26 mouse cellular contexts compared by ENCODE assay signal in genomic region chr10:114671791-114672415, GRCm38 (mm10).
DNase-seq lines count a peak whose midpoint lies in the region; ATAC-seq and TF ChIP-seq lines count a peak whose summit lies in the region.
"Had no signal": no experiment of that assay in that cellular context is flagged by ENCODE, and none has a peak within 500 bp of the region (broad histone marks: within the 10 kb centered on the region; RNA-seq: fewer than 3 reads in every experiment).

No protein-coding gene starts in this region.

- no peaks in the 10 kb centered on the region for H3K4me1 ChIP-seq in forebrain, embryonic 15.5 days
- H3K4me1 ChIP-seq in forebrain, embryonic 10.5 days = peaks cover 20% of the 10 kb centered on the region
- 0 out of 2 replicates have a peak, but pooled peaks cover 8% of the 10 kb centered on the region for H3K4me1 ChIP-seq in limb, embryonic 12.5 days (replicated peaks)
- H3K4me1 ChIP-seq in limb, embryonic 10.5 days = no peaks in the 10 kb centered on the region
- no peaks in the 10 kb centered on the region for H3K4me1 ChIP-seq in olfactory bulb, adult 2 months (ENCODE audit: control insufficient read depth, insufficient read depth, low read length)
- H3K4me1 ChIP-seq: hindbrain, embryonic 15.5 days; liver, embryonic 15.5 days; lung, embryonic 15.5 days; megakaryocyte, embryonic 14.5 days; neural tube, embryonic 12.5 days had no signal

- no peak for DNase-seq in forebrain, embryonic 10.5 days (ENCODE audit: extremely low spot score, low spot score)
- no peak for DNase-seq in limb, embryonic 10.5 days (ENCODE audit: low spot score)
- DNase-seq in brain, embryonic 14.5 days (ENCODE audit: low read depth) = peak; percentile 64
- DNase-seq in right cerebral cortex, postnatal 14 days = no peak
- DNase-seq: adrenal gland, adult 2 months; B cell, adult 2 months; cerebellum, adult 2 months; cerebellum, postnatal 25 days; kidney, adult 9 months; kidney, postnatal 25 days; liver; lung, postnatal 36 days; retina, postnatal 1 day had no signal

- no peak overlapping the region for H3K9ac ChIP-seq in forebrain, embryonic 15.5 days (replicated peaks)
- H3K9ac ChIP-seq in limb, embryonic 12.5 days (replicated peaks) = no peak overlapping the region
- H3K9ac ChIP-seq: hindbrain, embryonic 15.5 days; liver, embryonic 15.5 days; lung, embryonic 15.5 days; neural tube, embryonic 12.5 days had no signal

- H3K27ac ChIP-seq in forebrain, embryonic 15.5 days (replicated peaks) = no peak overlapping the region
- H3K27ac ChIP-seq in forebrain, embryonic 10.5 days = no peak overlapping the region
- H3K27ac ChIP-seq in limb, embryonic 12.5 days = 0 out of 2 replicates have a peak overlapping the region, but pooled peaks have one; percentile 12
- no peak overlapping the region for H3K27ac ChIP-seq in limb, embryonic 10.5 days
- H3K27ac ChIP-seq in olfactory bulb, adult 2 months (ENCODE audit: insufficient read depth, low read depth, low read length) = peak overlapping the region; percentile 46
- H3K27ac ChIP-seq: hindbrain, embryonic 15.5 days; layer of hippocampus, adult 2 months; liver, embryonic 15.5 days; lung, embryonic 15.5 days; neural tube, embryonic 12.5 days had no signal

- H3K27me3 ChIP-seq in forebrain, embryonic 15.5 days = no peaks in the 10 kb centered on the region
- H3K27me3 ChIP-seq in forebrain, embryonic 10.5 days (ENCODE audit: poor library complexity, severe bottlenecking) = peaks cover 14% of the 10 kb centered on the region; the same call in 1 of the 2 replicates
- no peaks in the 10 kb centered on the region for H3K27me3 ChIP-seq in limb, embryonic 12.5 days
- no peaks in the 10 kb centered on the region for H3K27me3 ChIP-seq in limb, embryonic 10.5 days (ENCODE audit: low read depth, poor library complexity, severe bottlenecking)
- H3K27me3 ChIP-seq: CH12.LX; hindbrain, embryonic 15.5 days; liver, embryonic 15.5 days; lung, embryonic 15.5 days; megakaryocyte, embryonic 14.5 days; neural tube, embryonic 12.5 days; Patski had no signal

- 0 out of 2 replicates have a peak, but pooled peaks have one; percentile 19 for ATAC-seq in forebrain, embryonic 15.5 days (replicated peaks)
- 0 out of 2 replicates have a peak, but pooled peaks have one; percentile 26 for ATAC-seq in limb, embryonic 12.5 days (ENCODE audit: insufficient number of reproducible peaks, insufficient read depth, low FRiP score, low TSS enrichment, low read depth)
- ATAC-seq: intestine, embryonic 16.5 days; Patski had no signal

- no peaks in the 10 kb centered on the region for H3K9me3 ChIP-seq in forebrain, embryonic 15.5 days
- no peaks in the 10 kb centered on the region for H3K9me3 ChIP-seq in forebrain, embryonic 10.5 days
- no peaks in the 10 kb centered on the region for H3K9me3 ChIP-seq in limb, embryonic 12.5 days
- no peaks in the 10 kb centered on the region for H3K9me3 ChIP-seq in limb, embryonic 10.5 days (replicated peaks)
- H3K9me3 ChIP-seq: hindbrain, embryonic 15.5 days; liver, embryonic 15.5 days; lung, embryonic 15.5 days; neural tube, embryonic 12.5 days had no signal

- WGBS in forebrain, embryonic 15.5 days = 11% methylated on average over 6 of the region's 6 CpGs
- 21% methylated on average over 6 of the region's 6 CpGs for WGBS in forebrain, embryonic 10.5 days
- WGBS in limb, embryonic 12.5 days = 59% methylated on average over 6 of the region's 6 CpGs
- 86% methylated on average over 6 of the region's 6 CpGs for WGBS in limb, embryonic 10.5 days
- WGBS in olfactory bulb, adult 2 months = 15% methylated on average over 6 of the region's 6 CpGs

- H3K4me2 ChIP-seq in forebrain, embryonic 15.5 days (replicated peaks) = no peak overlapping the region
- no peak overlapping the region for H3K4me2 ChIP-seq in limb, embryonic 12.5 days
- H3K4me2 ChIP-seq: hindbrain, embryonic 15.5 days; liver, embryonic 15.5 days; lung, embryonic 15.5 days; neural tube, embryonic 12.5 days had no signal

- no peak for TF ChIP-seq CTCF in brain, embryonic 14.5 days (IDR thresholded peaks at IDR 0.05; ENCODE audit: borderline replicate concordance, extremely low read depth, insufficient read depth, insufficient read length)
- no peak for TF ChIP-seq CTCF in olfactory bulb, adult 2 months (IDR thresholded peaks at IDR 0.05; ENCODE audit: insufficient read depth, low read depth, low read length)

- no peak overlapping the region for H3K4me3 ChIP-seq in forebrain, embryonic 15.5 days
- H3K4me3 ChIP-seq in forebrain, embryonic 10.5 days = no peak overlapping the region
- no peak overlapping the region for H3K4me3 ChIP-seq in limb, embryonic 12.5 days (replicated peaks)
- no peak overlapping the region for H3K4me3 ChIP-seq in limb, embryonic 10.5 days
- no peak overlapping the region for H3K4me3 ChIP-seq in olfactory bulb, adult 2 months (ENCODE audit: insufficient read depth, low read depth, low read length)
- H3K4me3 ChIP-seq: hindbrain, embryonic 15.5 days; layer of hippocampus, adult 2 months; liver, embryonic 15.5 days; lung, embryonic 15.5 days; megakaryocyte, embryonic 14.5 days; neural tube, embryonic 12.5 days had no signal

- no peak for TF ChIP-seq POLR2A in brain, embryonic 14.5 days (IDR thresholded peaks at IDR 0.05; ENCODE audit: borderline replicate concordance, extremely low read depth, insufficient read depth, insufficient read length, poor library complexity, severe bottlenecking)
- TF ChIP-seq POLR2A in olfactory bulb, adult 2 months (IDR thresholded peaks at IDR 0.05; ENCODE audit: insufficient read depth, low read depth, low read length) = no peak

- H3K36me3 ChIP-seq in forebrain, embryonic 15.5 days = no peaks in the 10 kb centered on the region
- no peaks in the 10 kb centered on the region for H3K36me3 ChIP-seq in forebrain, embryonic 10.5 days (replicated peaks)
- H3K36me3 ChIP-seq in limb, embryonic 12.5 days = no peaks in the 10 kb centered on the region
- no peaks in the 10 kb centered on the region for H3K36me3 ChIP-seq in limb, embryonic 10.5 days
- H3K36me3 ChIP-seq: G1E; hindbrain, embryonic 15.5 days; liver, embryonic 15.5 days; lung, embryonic 15.5 days; neural tube, embryonic 12.5 days had no signal

Comparison
In these comparisons a context has a peak if more than half of its experiments do, and no peak if none do; other contexts are left out.
1. H3K27ac ChIP-seq: peak in limb, embryonic 12.5 days (single experiment) and olfactory bulb, adult 2 months (single experiment); none in forebrain, embryonic 15.5 days (single experiment), forebrain, embryonic 10.5 days (single experiment) and limb, embryonic 10.5 days (single experiment).